Mouse (Mus musculus) neutrophil, adult 5-6 weeks (primary cell): ENCODE data around the gene Klf16. TPM values are rescaled to one million over a fixed set of nuclear protein-coding genes. Genes with fewer than 3 reads are reported as not detected.

ENCODE experiments used
- ATAC-seq: fragments of 151-379, 151-347 bp; 2 replicates; pipeline ENCODE4 v1.8.0; 2017; ENCODE audit warnings: mild to moderate bottlenecking, moderate TSS enrichment; ENCODE audit not compliant: insufficient number of reproducible peaks, poor library complexity, low FRiP score, severe bottlenecking; ENCODE audit errors: extremely low read depth
- total RNA-seq: library from RNA; stranded (forward); fragments of 200-1000 nt; gene quantifications from 2 replicates; pipeline ENCODE4 v1.2.3, GENCODE M21; 2017

The Klf16 gene
- total RNA-seq, 1 experiment from 2014 or later: 8.0 TPM

GRCm38 (mm10) chr10:80578911-80579310 lies 1.8 kb upstream of the Klf16 start:
- peak; percentile 47; the same call in 1 of the 2 replicates for ATAC-seq

- ATAC-seq: peak; percentile 59
These were observed 1.1 kb upstream of the Klf16 start for GRCm38 (mm10) chr10:80578131-80578750.

GRCm38 (mm10) chr10:80576351-80577194 lies 548 bp downstream of the Klf16 start:
- no peak for ATAC-seq

- no peak for ATAC-seq
These were observed 1.2 kb downstream of the Klf16 start for GRCm38 (mm10) chr10:80575925-80576324.

- ATAC-seq: no peak
These were observed 2.2 kb downstream of the Klf16 start for GRCm38 (mm10) chr10:80574896-80575295.

GRCm38 (mm10) chr10:80573944-80574343 lies 3.2 kb downstream of the Klf16 start:
- ATAC-seq: no peak

GRCm38 (mm10) chr10:80572477-80572876 lies 4.6 kb downstream of the Klf16 start:
- ATAC-seq: no peak

GRCm38 (mm10) chr10:80570871-80571836 lies 6.0 kb downstream of the Klf16 start:
- peak; percentile 24; the same call in 1 of the 2 replicates for ATAC-seq

GRCm38 (mm10) chr10:80570419-80570818 lies 6.7 kb downstream of the Klf16 start:
- ATAC-seq: no peak

GRCm38 (mm10) chr10:80569664-80570066 lies 7.5 kb downstream of the Klf16 start:
- peak; percentile 67; the same call in 1 of the 2 replicates for ATAC-seq

- ATAC-seq: no peak
These were observed 8.2 kb downstream of the Klf16 start for GRCm38 (mm10) chr10:80568876-80569275.

- ATAC-seq: peak; percentile 55
These were observed 10.6 kb downstream of the Klf16 start for GRCm38 (mm10) chr10:80566375-80567092.

GRCm38 (mm10) chr10:80561116-80561944 lies 15.8 kb downstream of the Klf16 start, which contains the start of gene Rexo1:
Gene Rexo1 (minus strand): TSS chr10:80561560.
- ATAC-seq: peak; percentile 85

- no peak for ATAC-seq
These were observed 16.5 kb downstream of the Klf16 start for GRCm38 (mm10) chr10:80560621-80561020.

GRCm38 (mm10) chr10:80559431-80559830 lies 17.7 kb downstream of the Klf16 start:
- no peak for ATAC-seq

- no peak for ATAC-seq
These were observed 19.7 kb downstream of the Klf16 start for GRCm38 (mm10) chr10:80557346-80557965.

- ATAC-seq: no peak
These were observed 23.1 kb downstream of the Klf16 start for GRCm38 (mm10) chr10:80553997-80554396.
